Mouse (Mus musculus) midbrain, embryonic 13.5 days (tissue): ENCODE measurements around the gene L3mbtl1. TPM values are rescaled to one million over a fixed set of nuclear protein-coding genes. Genes with fewer than 3 reads are reported as not detected.
A peak's percentile ranks its signal among the peaks of the same experiment; 100 is the strongest.

Experiments used
- ATAC-seq: fragments of 200-750 bp; cut with Nextera tagmentation; 2 replicates; pipeline ENCODE4 v1.8.0; 2017; ENCODE audit warnings: mild to moderate bottlenecking, moderate TSS enrichment, moderate library complexity
- H3K27ac ChIP-seq: fragments of 300-500 bp; sonication (generic); 2 replicates; pipeline ENCODE4 v1.5.1; 2015; ENCODE audit warnings: inconsistent platforms, mild to moderate bottlenecking, moderate library complexity
- H3K27me3 ChIP-seq: fragments of 300-500 bp; sonication (generic); 2 replicates; pipeline ENCODE4 v1.6.1; 2015; ENCODE audit warnings: mild to moderate bottlenecking, inconsistent platforms
- H3K36me3 ChIP-seq: fragments of 300-500 bp; sonication (generic); 2 replicates; pipeline ENCODE4 v1.6.1; 2015; ENCODE audit warnings: mild to moderate bottlenecking, inconsistent platforms
- H3K4me1 ChIP-seq: fragments of 300-500 bp; sonication (generic); replicated peaks from 2 replicates; pipeline ENCODE4 v1.6.1; 2015; ENCODE audit warnings: inconsistent platforms
- H3K4me2 ChIP-seq: fragments of 300-500 bp; sonication (generic); replicated peaks from 2 replicates; pipeline ENCODE4 v1.6.1; 2015; ENCODE audit warnings: moderate library complexity, mild to moderate bottlenecking, inconsistent platforms
- H3K4me3 ChIP-seq: fragments of 300-500 bp; sonication (generic); replicated peaks from 2 replicates; pipeline ENCODE4 v1.5.1; 2015; ENCODE audit warnings: mild to moderate bottlenecking, inconsistent platforms
- H3K9ac ChIP-seq: fragments of 300-500 bp; sonication (generic); replicated peaks from 2 replicates; pipeline ENCODE4 v1.6.1; 2015; ENCODE audit warnings: mild to moderate bottlenecking, inconsistent platforms
- H3K9me3 ChIP-seq: fragments of 300-500 bp; sonication (generic); 2 replicates; pipeline ENCODE4 v1.6.1; 2016; ENCODE audit warnings: mild to moderate bottlenecking, inconsistent platforms
- WGBS: fragments of 180-500 bp; shearing (Covaris S2); methylation state at CpG from one replicate; pipeline ENCODE4 v1.1.7; 2015; 5-methylcytosine and 5-hydroxymethylcytosine counted together
- polyA plus RNA-seq: library from polyadenylated mRNA; unstranded; fragments of >200 nt; fragmentation: Nextera tagmentation; extraction: Ambion mirVana; gene quantifications from 2 replicates; pipeline ENCODE4 v1.2.1, GENCODE M21; 2015

L3mbtl1 gene
- polyA plus RNA-seq, 1 experiment from 2014 or later, result 0.39 TPM

- Histone ChIP-seq H3K9ac (no peak overlapping the region), H3K27ac (no peak overlapping the region), H3K4me2 (no peak overlapping the region), H3K27me3 (no peaks in the 10 kb centered on the region), H3K9me3 (no peaks in the 10 kb centered on the region), H3K36me3 (no peaks in the 10 kb centered on the region), H3K4me1 (no peaks in the 10 kb centered on the region), H3K4me3 (no peak overlapping the region)
- no peak for ATAC-seq
- WGBS, result 82% methylated on average over 4 of the region's 4 CpGs
These were observed 64.0 kb downstream of the L3mbtl1 start for GRCm38 (mm10) chr2:163007299-163007698.

GRCm38 (mm10) chr2:163016916-163017743 lies 73.9 kb downstream of the L3mbtl1 start, which contains the start of gene Ift52:
Gene Ift52 (plus strand): TSS chr2:163017354.
- Histone ChIP-seq H3K9me3 (no peaks in the 10 kb centered on the region), H3K4me1 (peaks cover 13% of the 10 kb centered on the region), H3K4me3 (peak within 1 kb of the TSS; percentile 89), H3K27me3 (no peaks in the 10 kb centered on the region), H3K4me2 (peak within 1 kb of the TSS; percentile 62), H3K27ac (peak within 1 kb of the TSS; percentile 68), H3K9ac (peak within 1 kb of the TSS; percentile 84), H3K36me3 (no peaks in the 10 kb centered on the region)
- peak; percentile 97 for ATAC-seq
- WGBS, result under 1% methylated on average over 57 of the region's 57 CpGs

Other genes with a start within 250 kb of the L3mbtl1 start
- 196 and 204 TPM in 2 replicates for gene Srsf6, start 11.9 kb upstream of the L3mbtl1 start, polyA plus RNA-seq
- gene Sgk2, start 43.9 kb downstream of the L3mbtl1 start, polyA plus RNA-seq, result 0.06 TPM in 1 of 2 replicates, not detected in the other
- 47.0 and 48.5 TPM in 2 replicates for gene Ift52, start 73.9 kb downstream of the L3mbtl1 start, polyA plus RNA-seq
- gene Mybl2, start 111.2 kb downstream of the L3mbtl1 start, polyA plus RNA-seq, result 10.8 and 12.4 TPM in 2 replicates
- gene Gtsf1l, start 144.4 kb downstream of the L3mbtl1 start, polyA plus RNA-seq, result not detected in 2 replicates